Mouse (Mus musculus): ENCODE results near the gene Copa.

Copa gene

GRCm38 (mm10) chr1:172094295-172094694 lies 12.0 kb downstream of the Copa start:
- no peak for DNase-seq

GRCm38 (mm10) chr1:172095202-172095601 lies 12.9 kb downstream of the Copa start:
- no peak for DNase-seq

GRCm38 (mm10) chr1:172099325-172100033 lies 17.1 kb downstream of the Copa start:
- peak; percentile 64 to 78 for DNase-seq

- no peak for DNase-seq
Measured at GRCm38 (mm10) chr1:172103619-172104018, 21.3 kb downstream of the Copa start.

- DNase-seq: no peak
Measured at GRCm38 (mm10) chr1:172105101-172105500, 22.8 kb downstream of the Copa start.

GRCm38 (mm10) chr1:172107777-172108477 lies 25.6 kb downstream of the Copa start:
- no peak for DNase-seq

GRCm38 (mm10) chr1:172116948-172117347 lies 34.6 kb downstream of the Copa start:
- DNase-seq: no peak

- no peak for DNase-seq
Measured at GRCm38 (mm10) chr1:172119100-172119499, 36.8 kb downstream of the Copa start.

GRCm38 (mm10) chr1:172119720-172120119 lies 37.4 kb downstream of the Copa start:
- peak; percentile 26 to 65 for DNase-seq

- DNase-seq: no peak
Measured at GRCm38 (mm10) chr1:172122671-172123070, 40.3 kb downstream of the Copa start.

- no peak for DNase-seq
Measured at GRCm38 (mm10) chr1:172124572-172124971, 42.2 kb downstream of the Copa start.

- peak; percentile 86 to 90 for DNase-seq
Measured at GRCm38 (mm10) chr1:172126376-172127347, 44.3 kb downstream of the Copa start, which contains the start of gene Pex19. Gene Pex19, plus strand, starts transcription at chr1:172126755.

- peak in 1 of 2 experiments; percentile 17 for DNase-seq
Measured at GRCm38 (mm10) chr1:172127487-172127886, 45.2 kb downstream of the Copa start.

GRCm38 (mm10) chr1:172128563-172128962 lies 46.2 kb downstream of the Copa start:
- DNase-seq: no peak

- DNase-seq: peak; percentile 31 to 54
Measured at GRCm38 (mm10) chr1:172129108-172129507, 46.8 kb downstream of the Copa start.

GRCm38 (mm10) chr1:172129780-172130179 lies 47.5 kb downstream of the Copa start:
- no peak for DNase-seq

- DNase-seq: no peak
Measured at GRCm38 (mm10) chr1:172132319-172132718, 50.0 kb downstream of the Copa start.

GRCm38 (mm10) chr1:172133535-172133934 lies 51.2 kb downstream of the Copa start:
- peak; percentile 37 to 54 for DNase-seq

GRCm38 (mm10) chr1:172134072-172134471 lies 51.7 kb downstream of the Copa start:
- no peak for DNase-seq

- DNase-seq: no peak
Measured at GRCm38 (mm10) chr1:172140160-172140559, 57.8 kb downstream of the Copa start.

- no peak for DNase-seq
Measured at GRCm38 (mm10) chr1:172140825-172141224, 58.5 kb downstream of the Copa start.

GRCm38 (mm10) chr1:172141529-172141928 lies 59.2 kb downstream of the Copa start:
- no peak for DNase-seq

- peak; percentile 27 to 62 for DNase-seq
Measured at GRCm38 (mm10) chr1:172143570-172143969, 61.2 kb downstream of the Copa start.

All from kidney, postnatal 4 days (tissue).